Mouse (Mus musculus): ENCODE measurements around the gene Rpl4.
"Not testable (repeated sequence)": the region's sequence is repeated elsewhere in the genome, so short reads cannot be mapped to it uniquely, and the experiment has no call there.

DNA sequence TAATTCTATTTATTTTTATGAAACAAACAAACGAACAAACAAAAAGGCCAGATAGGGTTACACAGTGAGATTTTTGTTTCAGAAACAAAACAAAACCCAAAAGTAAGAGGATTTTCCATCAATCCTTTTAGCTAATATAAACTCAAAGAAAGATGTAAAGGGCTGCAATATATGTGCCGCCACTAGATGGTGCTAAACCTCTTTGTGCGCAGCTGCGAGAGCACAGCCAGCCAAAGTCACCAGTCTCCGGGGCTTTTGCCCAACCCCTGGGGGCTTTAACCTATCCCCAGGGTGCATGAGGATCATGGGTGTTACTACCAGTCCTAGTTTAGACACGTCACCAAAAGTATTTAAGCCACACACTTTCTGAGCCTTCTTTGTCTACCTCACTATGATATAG lies 34.3 kb upstream of the Rpl4 start:
- not testable (repeated sequence) for TF ChIP-seq POLR2A (IDR thresholded peaks at IDR 0.05; ENCODE audit: low read depth, low read length); CTCF (IDR thresholded peaks at IDR 0.05; ENCODE audit: borderline replicate concordance, insufficient read depth, low read length)
